Mouse (Mus musculus) hindbrain, embryonic 12.5 days (tissue): ENCODE measurements at regions not wholly inside any gene's neighbourhood (a gene's known extent, or its start where the extent isn't known, plus 50 kb on each side); places are given as distances from the start of the nearest gene placed in this dataset.

Experiments used
- ATAC-seq: fragments of 200-750 bp; cut with Nextera tagmentation; 2 replicates; pipeline ENCODE4 v1.8.0; 2017; ENCODE audit warnings: moderate TSS enrichment; ENCODE audit not compliant: low FRiP score
- H3K27ac ChIP-seq: fragments of 300-500 bp; sonication (generic); 2 replicates; pipeline ENCODE4 v1.5.1; 2016; ENCODE audit warnings: mild to moderate bottlenecking
- H3K27me3 ChIP-seq: fragments of 300-500 bp; sonication (generic); 2 replicates; pipeline ENCODE4 v1.6.1; 2016; ENCODE audit warnings: mild to moderate bottlenecking
- H3K36me3 ChIP-seq: fragments of 300-500 bp; sonication (generic); 2 replicates; pipeline ENCODE4 v1.6.1; 2016; ENCODE audit warnings: mild to moderate bottlenecking
- H3K4me1 ChIP-seq: fragments of 300-500 bp; sonication (generic); 2 replicates; pipeline ENCODE4 v1.6.1; 2016
- H3K4me2 ChIP-seq: fragments of 300-500 bp; sonication (generic); replicated peaks from 2 replicates; pipeline ENCODE4 v1.6.1; 2016; ENCODE audit warnings: mild to moderate bottlenecking
- H3K4me3 ChIP-seq: fragments of 300-500 bp; sonication (generic); 2 replicates; pipeline ENCODE4 v1.5.1; 2016; ENCODE audit warnings: mild to moderate bottlenecking
- H3K9ac ChIP-seq: fragments of 300-500 bp; sonication (generic); 2 replicates; pipeline ENCODE4 v1.6.1; 2016; ENCODE audit warnings: mild to moderate bottlenecking, moderate library complexity
- H3K9me3 ChIP-seq: fragments of 300-500 bp; sonication (generic); replicated peaks from 2 replicates; pipeline ENCODE4 v1.6.1; 2016; ENCODE audit warnings: mild to moderate bottlenecking
- WGBS: fragments of 180-500 bp; shearing (Covaris S2); methylation state at CpG from one replicate; pipeline ENCODE4 v1.1.7; 2016; 5-methylcytosine and 5-hydroxymethylcytosine counted together

GRCm38 (mm10) chr3:137110485-137110884 lies 230.4 kb upstream of the Emcn start:
- Histone ChIP-seq H3K4me3 (no peak overlapping the region), H3K9ac (no peak overlapping the region), H3K4me2 (no peak overlapping the region), H3K4me1 (no peaks in the 10 kb centered on the region), H3K36me3 (no peaks in the 10 kb centered on the region), H3K27ac (no peak overlapping the region), H3K27me3 (no peaks in the 10 kb centered on the region), H3K9me3 (no peaks in the 10 kb centered on the region)
- WGBS, result 84% methylated on average over 4 of the region's 4 CpGs
- ATAC-seq, result no peak

GRCm38 (mm10) chr3:137129967-137130366 lies 210.9 kb upstream of the Emcn start:
- Histone ChIP-seq H3K27me3 (no peaks in the 10 kb centered on the region), H3K4me1 (no peaks in the 10 kb centered on the region), H3K9ac (no peak overlapping the region), H3K9me3 (no peaks in the 10 kb centered on the region), H3K27ac (no peak overlapping the region), H3K4me2 (no peak overlapping the region), H3K36me3 (no peaks in the 10 kb centered on the region), H3K4me3 (no peak overlapping the region)
- WGBS, result 87% methylated on average over 4 of the region's 4 CpGs
- no peak for ATAC-seq

- Histone ChIP-seq H3K4me1 (0 out of 2 replicates have a peak, but pooled peaks cover under 1% of the 10 kb centered on the region), H3K27me3 (no peaks in the 10 kb centered on the region), H3K4me2 (no peak overlapping the region), H3K4me3 (no peak overlapping the region), H3K36me3 (no peaks in the 10 kb centered on the region), H3K27ac (no peak overlapping the region), H3K9me3 (no peaks in the 10 kb centered on the region), H3K9ac (no peak overlapping the region)
- WGBS, result 64% methylated on average over 3 of the region's 3 CpGs
- no peak for ATAC-seq
These were observed 198.8 kb upstream of the Emcn start for GRCm38 (mm10) chr3:137142041-137142440.

DNA sequence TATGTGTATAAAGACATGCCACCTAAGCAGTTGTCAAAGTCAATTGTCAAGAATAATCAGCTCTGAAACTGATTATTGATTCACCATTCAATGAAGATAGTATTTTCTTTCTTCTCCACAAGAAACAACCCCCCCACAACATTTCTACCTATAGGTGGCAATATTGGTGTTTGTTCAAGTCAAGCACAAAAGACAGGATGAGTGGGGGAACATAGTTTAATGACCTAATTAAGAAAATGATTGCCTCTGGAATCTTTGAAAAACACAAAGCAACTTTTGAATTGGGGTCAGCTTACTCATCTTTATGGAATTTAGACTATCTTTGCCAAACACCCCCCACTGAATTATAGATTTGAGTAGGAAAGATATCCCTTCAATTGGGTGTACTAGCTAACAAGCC lies 194.8 kb upstream of the Emcn start:
- no peak overlapping the region for H3K4me2 ChIP-seq
- no peak overlapping the region for H3K9ac ChIP-seq
- H3K4me3 ChIP-seq, result no peak overlapping the region
- no peaks in the 10 kb centered on the region for H3K9me3 ChIP-seq
- peaks cover 4% of the 10 kb centered on the region; the same call in 1 of the 2 replicates for H3K4me1 ChIP-seq
- no peaks in the 10 kb centered on the region for H3K27me3 ChIP-seq
- H3K36me3 ChIP-seq, result no peaks in the 10 kb centered on the region
- no peak overlapping the region for H3K27ac ChIP-seq
- no peak for ATAC-seq

DNA sequence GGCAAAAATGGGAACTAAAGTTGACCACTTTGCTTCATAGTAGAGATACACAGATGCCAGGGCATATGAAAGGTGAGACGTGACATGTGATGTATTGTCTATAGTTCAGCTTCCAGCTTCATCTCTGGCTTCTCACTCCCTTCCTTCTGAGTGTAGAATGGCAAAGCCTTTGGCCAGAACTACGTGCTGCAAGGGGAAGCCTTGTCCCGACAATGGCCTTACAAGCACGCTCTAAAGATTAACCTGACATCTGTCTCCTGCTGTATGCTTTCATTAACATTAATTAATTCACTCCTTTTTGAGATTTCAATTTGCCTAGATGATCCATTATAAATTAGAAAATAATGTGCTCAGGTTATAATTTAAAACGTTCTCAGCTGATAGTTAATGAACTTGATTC lies 193.5 kb upstream of the Emcn start:
- Histone ChIP-seq H3K4me2 (no peak overlapping the region), H3K9ac (no peak overlapping the region), H3K27ac (no peak overlapping the region), H3K9me3 (no peaks in the 10 kb centered on the region), H3K4me1 (peaks cover 4% of the 10 kb centered on the region; the same call in 1 of the 2 replicates), H3K36me3 (no peaks in the 10 kb centered on the region), H3K4me3 (no peak overlapping the region), H3K27me3 (no peaks in the 10 kb centered on the region)
- ATAC-seq, result peak; percentile 43; the same call in 1 of the 2 replicates
- 46% methylated on average over 5 of the region's 5 CpGs for WGBS

DNA sequence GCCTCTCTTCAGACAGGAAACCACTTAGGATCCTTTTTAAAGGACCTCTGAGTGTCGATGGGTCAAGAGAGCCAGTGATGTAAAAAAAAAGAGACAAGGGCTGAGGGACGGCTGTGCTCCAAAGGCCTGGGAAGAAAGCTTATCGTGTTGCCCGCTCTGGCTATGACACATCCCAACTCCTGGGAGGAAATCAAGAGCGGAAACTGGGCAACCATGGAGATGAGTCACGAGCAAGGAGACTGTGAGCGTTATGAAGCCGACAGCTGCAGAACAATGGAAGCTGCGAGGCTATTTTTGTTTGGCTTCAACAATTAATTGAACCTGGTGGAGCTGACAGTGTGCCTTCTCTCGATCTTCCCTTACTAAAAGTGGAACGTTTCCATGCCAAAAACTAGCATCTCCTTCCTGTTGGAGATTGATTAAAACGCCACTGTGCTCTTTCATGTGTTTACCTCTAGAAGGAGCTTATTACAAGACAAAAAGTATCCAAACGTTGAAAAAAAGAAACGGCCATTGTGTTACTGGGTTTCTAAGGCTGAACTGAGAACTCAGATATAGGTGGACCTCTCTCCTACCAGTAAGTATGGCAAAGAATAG lies 190.4 kb upstream of the Emcn start:
- 56% methylated on average over 14 of the region's 14 CpGs for WGBS
- no peaks in the 10 kb centered on the region for H3K9me3 ChIP-seq
- no peaks in the 10 kb centered on the region for H3K36me3 ChIP-seq
- H3K4me3 ChIP-seq, result no peak overlapping the region
- no peak for ATAC-seq
- H3K9ac ChIP-seq, result no peak overlapping the region
- H3K4me2 ChIP-seq, result no peak overlapping the region
- H3K4me1 ChIP-seq, result peaks cover 13% of the 10 kb centered on the region; the same call in 1 of the 2 replicates
- H3K27ac ChIP-seq, result no peak overlapping the region
- no peaks in the 10 kb centered on the region for H3K27me3 ChIP-seq

GRCm38 (mm10) chr3:137151431-137151830 lies 189.4 kb upstream of the Emcn start:
- no peak overlapping the region for H3K4me3 ChIP-seq
- no peaks in the 10 kb centered on the region for H3K27me3 ChIP-seq
- H3K36me3 ChIP-seq, result no peaks in the 10 kb centered on the region
- no peak overlapping the region for H3K9ac ChIP-seq
- no peak overlapping the region for H3K27ac ChIP-seq
- no peak overlapping the region for H3K4me2 ChIP-seq
- H3K9me3 ChIP-seq, result no peaks in the 10 kb centered on the region
- WGBS, result 100% methylated on average over 1 of the region's 1 CpGs
- no peak for ATAC-seq
- peaks cover 17% of the 10 kb centered on the region; the same call in 1 of the 2 replicates for H3K4me1 ChIP-seq

DNA sequence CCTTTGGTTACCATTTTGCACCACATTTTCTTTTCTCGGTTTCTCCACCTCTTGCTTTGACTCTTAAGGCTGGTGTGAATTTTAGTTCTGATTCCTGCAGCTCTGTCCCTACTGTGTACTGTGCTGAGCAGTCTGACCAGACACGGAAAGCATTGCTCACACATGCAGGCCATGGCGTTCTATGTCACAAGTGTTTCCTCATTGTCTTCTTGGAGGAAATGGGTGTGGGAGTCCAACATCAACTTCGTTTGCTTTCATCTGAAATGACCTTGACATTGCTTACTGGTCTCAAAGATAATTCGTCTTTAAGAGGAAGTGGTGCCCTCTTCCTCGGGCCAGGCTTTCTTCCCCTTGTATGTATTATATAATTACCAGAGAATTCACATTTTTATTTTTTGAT lies 187.6 kb upstream of the Emcn start:
- no peaks in the 10 kb centered on the region for H3K36me3 ChIP-seq
- no peaks in the 10 kb centered on the region for H3K27me3 ChIP-seq
- no peak overlapping the region for H3K4me2 ChIP-seq
- no peak overlapping the region for H3K4me3 ChIP-seq
- no peak overlapping the region for H3K27ac ChIP-seq
- ATAC-seq, result no peak
- no peaks in the 10 kb centered on the region for H3K9me3 ChIP-seq
- H3K9ac ChIP-seq, result no peak overlapping the region
- WGBS, result 77% methylated on average over 6 of the region's 6 CpGs
- H3K4me1 ChIP-seq, result peaks cover 13% of the 10 kb centered on the region; the same call in 1 of the 2 replicates

- Histone ChIP-seq H3K4me3 (no peak overlapping the region), H3K4me2 (no peak overlapping the region), H3K27me3 (no peaks in the 10 kb centered on the region), H3K36me3 (no peaks in the 10 kb centered on the region), H3K9ac (no peak overlapping the region), H3K27ac (peak overlapping the region; percentile 52), H3K9me3 (no peaks in the 10 kb centered on the region), H3K4me1 (peaks cover 13% of the 10 kb centered on the region; the same call in 1 of the 2 replicates)
- 36% methylated on average over 9 of the region's 9 CpGs for WGBS
- ATAC-seq, result peak; percentile 75
These were observed 186.4 kb upstream of the Emcn start for GRCm38 (mm10) chr3:137154200-137155042.

DNA sequence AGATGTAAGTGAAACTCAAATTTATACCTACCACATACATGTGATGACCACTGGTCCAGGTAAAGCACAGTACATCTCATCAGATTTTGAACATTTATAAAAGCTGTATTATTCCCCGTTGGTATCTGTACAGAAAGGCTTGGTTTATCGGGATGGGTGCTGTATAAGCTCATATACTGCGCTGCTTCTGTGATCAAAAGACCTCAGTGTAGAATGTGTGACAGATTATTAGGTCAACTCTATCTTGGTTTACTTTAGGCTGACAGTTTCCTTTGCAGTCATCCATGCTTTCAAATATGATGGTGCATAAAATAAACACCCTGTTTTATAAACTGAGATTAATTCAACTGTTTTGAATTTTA lies 185.8 kb upstream of the Emcn start:
- H3K4me3 ChIP-seq, result no peak overlapping the region
- H3K36me3 ChIP-seq, result no peaks in the 10 kb centered on the region
- H3K9me3 ChIP-seq, result no peaks in the 10 kb centered on the region
- peaks cover 13% of the 10 kb centered on the region; the same call in 1 of the 2 replicates for H3K4me1 ChIP-seq
- no peak overlapping the region for H3K9ac ChIP-seq
- no peak overlapping the region for H3K27ac ChIP-seq
- no peak for ATAC-seq
- 84% methylated on average over 3 of the region's 3 CpGs for WGBS
- H3K4me2 ChIP-seq, result no peak overlapping the region
- no peaks in the 10 kb centered on the region for H3K27me3 ChIP-seq

DNA sequence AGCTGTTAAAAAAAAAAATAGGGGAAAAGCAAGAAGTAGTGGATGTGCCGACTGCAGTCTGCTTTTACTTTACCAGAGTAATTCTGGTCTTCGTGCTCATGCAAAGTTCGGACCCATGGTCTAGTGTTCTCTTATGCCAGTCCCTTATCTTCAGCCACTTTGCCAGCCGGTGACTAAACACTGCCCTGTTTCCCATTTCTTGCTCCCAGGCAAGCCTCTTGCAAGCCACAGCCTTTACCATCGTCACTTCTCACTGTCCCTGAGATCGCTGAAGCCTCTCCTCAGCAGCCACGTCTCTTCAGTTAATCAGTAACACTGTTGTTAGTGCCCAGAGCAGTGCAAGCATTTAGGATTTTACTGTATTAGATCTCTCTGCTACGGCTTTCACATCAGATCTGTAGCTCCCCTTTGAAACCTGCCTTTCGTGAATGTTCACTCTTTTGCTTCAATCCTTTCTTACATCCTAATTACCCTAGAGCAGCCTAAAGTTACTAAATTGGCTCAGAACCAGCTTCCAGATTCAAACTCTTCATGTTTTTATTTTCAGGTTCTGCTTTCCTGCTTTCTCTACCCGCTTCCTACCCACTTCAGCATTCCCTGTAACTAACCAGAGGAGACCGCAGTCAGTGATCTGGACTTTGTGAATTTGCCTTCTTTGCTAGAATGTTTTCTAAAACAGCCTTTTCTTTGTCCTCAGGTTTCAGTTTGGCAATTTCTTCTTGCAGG lies 184.5 kb upstream of the Emcn start:
- H3K27me3 ChIP-seq, result no peaks in the 10 kb centered on the region
- WGBS, result 66% methylated on average over 11 of the region's 11 CpGs
- no peak overlapping the region; the same call in 1 of the 2 replicates for H3K27ac ChIP-seq
- H3K4me2 ChIP-seq, result no peak overlapping the region
- H3K9me3 ChIP-seq, result no peaks in the 10 kb centered on the region
- H3K4me1 ChIP-seq, result peaks cover 13% of the 10 kb centered on the region; the same call in 1 of the 2 replicates
- no peak overlapping the region for H3K4me3 ChIP-seq
- H3K36me3 ChIP-seq, result no peaks in the 10 kb centered on the region
- H3K9ac ChIP-seq, result no peak overlapping the region
- ATAC-seq, result no peak

DNA sequence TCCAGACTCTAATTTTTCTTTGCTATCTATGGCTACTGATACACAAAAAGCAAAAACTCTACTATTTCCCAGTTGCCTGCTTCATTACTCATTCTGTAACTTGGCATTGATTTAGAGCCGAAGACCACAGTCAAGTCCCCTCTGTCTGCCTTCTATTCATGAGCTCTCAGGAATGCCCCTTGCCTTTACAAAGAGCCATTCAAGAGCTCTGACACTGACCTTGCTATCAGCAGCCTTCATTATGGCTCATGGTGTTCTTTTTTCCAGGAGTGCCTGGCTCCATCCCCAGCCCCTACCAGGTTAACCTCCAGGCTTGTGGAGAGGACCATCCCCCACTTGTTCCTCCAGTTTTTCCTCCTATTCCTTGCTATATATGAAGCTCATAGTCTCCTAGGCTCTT lies 151.8 kb upstream of the Emcn start:
- no peak overlapping the region for H3K4me2 ChIP-seq
- no peak overlapping the region for H3K9ac ChIP-seq
- WGBS, result 23% methylated on average over 1 of the region's 1 CpGs
- H3K36me3 ChIP-seq, result no peaks in the 10 kb centered on the region
- no peak overlapping the region for H3K27ac ChIP-seq
- H3K4me1 ChIP-seq, result no peaks in the 10 kb centered on the region
- H3K4me3 ChIP-seq, result no peak overlapping the region
- H3K27me3 ChIP-seq, result no peaks in the 10 kb centered on the region
- H3K9me3 ChIP-seq, result no peaks in the 10 kb centered on the region
- ATAC-seq, result no peak
